Mouse (Mus musculus) kidney, postnatal 4 days (tissue): Measurements from ENCODE around the gene Gm13277.
"Not testable (repeated sequence)": the region's sequence is repeated elsewhere in the genome, so short reads cannot be mapped to it uniquely, and the experiment has no call there.

ENCODE experiments used
- DNase-seq, 2 experiments: peaks; one replicate each; pipeline ENCODE4 v3.0.0; 2021; ENCODE audit warnings: mixed read lengths in 2 of 2

The Gm13277 gene

GRCm38 (mm10) chr4:88788402-88788801 is at the start of gene Gm13277:
Gene Gm13277 (plus strand): TSS chr4:88788632.
- DNase-seq = peak; percentile 81 to 86

GRCm38 (mm10) chr4:88739036-88739435 is 49.4 kb upstream of the Gm13277 start:
- no peak for DNase-seq

- DNase-seq = no peak
Measured at GRCm38 (mm10) chr4:88741426-88741825, 47.0 kb upstream of the Gm13277 start.

- no peak for DNase-seq
Measured at GRCm38 (mm10) chr4:88742771-88743371, 45.6 kb upstream of the Gm13277 start.

- DNase-seq = no peak
Measured at GRCm38 (mm10) chr4:88744207-88744606, 44.2 kb upstream of the Gm13277 start.

- DNase-seq = no peak
Measured at GRCm38 (mm10) chr4:88749926-88750325, 38.5 kb upstream of the Gm13277 start.

GRCm38 (mm10) chr4:88754818-88755340 is 33.6 kb upstream of the Gm13277 start, which contains the start of gene Gm13271:
Gene Gm13271 (plus strand): TSS chr4:88754868.
- peak; percentile 59 to 61 for DNase-seq

- peak in 1 of 2 experiments; percentile 27 for DNase-seq
Measured at GRCm38 (mm10) chr4:88756581-88757513, 31.6 kb upstream of the Gm13277 start.

- peak; percentile 87 to 91 for DNase-seq
Measured at GRCm38 (mm10) chr4:88757628-88758031, 30.8 kb upstream of the Gm13277 start.

GRCm38 (mm10) chr4:88758751-88759150 is 29.7 kb upstream of the Gm13277 start:
- DNase-seq = not testable (repeated sequence)

GRCm38 (mm10) chr4:88759610-88760268 is 28.7 kb upstream of the Gm13277 start, which contains the start of gene Gm13283:
Gene Gm13283 (plus strand): TSS chr4:88760119.
- DNase-seq = peak; percentile 44 to 61

GRCm38 (mm10) chr4:88760431-88760830 is 28.0 kb upstream of the Gm13277 start:
- DNase-seq = peak; percentile 80 to 89

- DNase-seq = peak; percentile 67 to 74
Measured at GRCm38 (mm10) chr4:88761776-88762175, 26.7 kb upstream of the Gm13277 start.

- peak in 1 of 2 experiments; percentile 22 for DNase-seq
Measured at GRCm38 (mm10) chr4:88762341-88762740, 26.1 kb upstream of the Gm13277 start.

GRCm38 (mm10) chr4:88763384-88764018 is 24.9 kb upstream of the Gm13277 start:
- DNase-seq = peak; percentile 55 to 78

GRCm38 (mm10) chr4:88773534-88773933 is 14.9 kb upstream of the Gm13277 start, which contains the start of gene Gm13290:
Gene Gm13290 (plus strand): TSS chr4:88773834.
- DNase-seq = not testable (repeated sequence)

GRCm38 (mm10) chr4:88776622-88777021 is 11.8 kb upstream of the Gm13277 start, which contains the start of gene Gm13289:
Gene Gm13289 (plus strand): TSS chr4:88776922.
- not testable (repeated sequence) for DNase-seq

- not testable (repeated sequence) for DNase-seq
Measured at GRCm38 (mm10) chr4:88779550-88779949, 8.9 kb upstream of the Gm13277 start, which contains the start of gene Gm13272. Gene Gm13272 (plus strand): TSS chr4:88779850.

- not testable (repeated sequence) for DNase-seq
Measured at GRCm38 (mm10) chr4:88780320-88780719, 8.1 kb upstream of the Gm13277 start.

GRCm38 (mm10) chr4:88781831-88782230 is 6.6 kb upstream of the Gm13277 start, which contains the start of gene Ifnz:
Gene Ifnz (plus strand): TSS chr4:88782131.
- DNase-seq = not testable (repeated sequence)

- peak; percentile 29 to 39 for DNase-seq
Measured at GRCm38 (mm10) chr4:88782335-88782734, 6.1 kb upstream of the Gm13277 start.

GRCm38 (mm10) chr4:88785409-88785808 is 3.0 kb upstream of the Gm13277 start, which contains the start of gene Gm13276:
Gene Gm13276 (plus strand): TSS chr4:88785709.
- DNase-seq = not testable (repeated sequence)
